In genomic region chr5:104570766-104571165, GRCm38 (mm10) we compare ENCODE assay signal across 7 mouse cellular contexts.
DNase-seq lines count a peak whose midpoint lies in the region; ATAC-seq and TF ChIP-seq lines count a peak whose summit lies in the region.

No protein-coding gene starts in this region.

- no peak for TF ChIP-seq CTCF in ES-Bruce4 (IDR thresholded peaks at IDR 0.05; ENCODE audit: low read depth, low read length)
- no peak for TF ChIP-seq CTCF in embryonic fibroblast, embryonic 13.5 days (IDR thresholded peaks at IDR 0.05; ENCODE audit: borderline replicate concordance, insufficient read depth, low read length)

- no peak for TF ChIP-seq POLR2A in ES-Bruce4 (IDR thresholded peaks at IDR 0.05; ENCODE audit: insufficient read depth, low read length)
- TF ChIP-seq POLR2A in embryonic fibroblast, embryonic 13.5 days (IDR thresholded peaks at IDR 0.05; ENCODE audit: low read depth, low read length) = no peak

- H3K27me3 ChIP-seq in ES-Bruce4 (ENCODE audit: control insufficient read depth, insufficient read depth, low read length, poor library complexity, severe bottlenecking) = no peaks in the 10 kb centered on the region
- H3K27me3 ChIP-seq in hindbrain, embryonic 11.5 days (ENCODE audit: control insufficient read depth, insufficient read depth, low read length) = no peaks in the 10 kb centered on the region
- H3K27me3 ChIP-seq in stomach, embryonic 15.5 days (replicated peaks) = no peaks in the 10 kb centered on the region

- ATAC-seq in hindbrain, embryonic 11.5 days (ENCODE audit: low FRiP score) = peak; percentile 28
- ATAC-seq in stomach, embryonic 15.5 days (ENCODE audit: insufficient read depth, low FRiP score, low read depth) = no peak

- H3K27ac ChIP-seq in ES-Bruce4 (ENCODE audit: insufficient read depth, low read length) = no peak overlapping the region
- H3K27ac ChIP-seq in embryonic fibroblast, embryonic 13.5 days (ENCODE audit: insufficient read depth, low read length) = peak overlapping the region; percentile 96
- no peak overlapping the region for H3K27ac ChIP-seq in hindbrain, embryonic 11.5 days (ENCODE audit: low read depth, low read length)
- no peak overlapping the region for H3K27ac ChIP-seq in stomach, embryonic 15.5 days

- peaks cover 9% of the 10 kb centered on the region for H3K36me3 ChIP-seq in ES-Bruce4 (ENCODE audit: control insufficient read depth, insufficient read depth, low read length, poor library complexity, severe bottlenecking)
- no peaks in the 10 kb centered on the region for H3K36me3 ChIP-seq in hindbrain, embryonic 11.5 days (ENCODE audit: control insufficient read depth, insufficient read depth, low read length)
- peaks cover 6% of the 10 kb centered on the region; the same call in 1 of the 2 replicates for H3K36me3 ChIP-seq in stomach, embryonic 15.5 days

- peak overlapping the region; percentile 98 for H3K9ac ChIP-seq in ES-Bruce4 (ENCODE audit: low read depth, poor library complexity, severe bottlenecking)
- 0 out of 2 replicates have a peak overlapping the region, but pooled peaks have one; percentile 11 for H3K9ac ChIP-seq in hindbrain, embryonic 11.5 days (ENCODE audit: low read depth, low read length)
- no peak overlapping the region for H3K9ac ChIP-seq in stomach, embryonic 15.5 days

- H3K4me1 ChIP-seq in ES-Bruce4 (ENCODE audit: control insufficient read depth, insufficient read depth, low read length) = no peaks in the 10 kb centered on the region
- H3K4me1 ChIP-seq in embryonic fibroblast, embryonic 13.5 days (ENCODE audit: control insufficient read depth, insufficient read depth, low read length) = no peaks in the 10 kb centered on the region
- no peaks in the 10 kb centered on the region for H3K4me1 ChIP-seq in hindbrain, embryonic 11.5 days (replicated peaks; ENCODE audit: control insufficient read depth, insufficient read depth, low read length)
- H3K4me1 ChIP-seq in stomach, embryonic 15.5 days = no peaks in the 10 kb centered on the region

- peaks cover 14% of the 10 kb centered on the region; the same call in 1 of the 2 replicates for H3K9me3 ChIP-seq in ES-Bruce4 (replicated peaks; ENCODE audit: control insufficient read depth, insufficient read depth, low read length, poor library complexity, severe bottlenecking)
- no peaks in the 10 kb centered on the region for H3K9me3 ChIP-seq in hindbrain, embryonic 11.5 days (ENCODE audit: control insufficient read depth, low read length)
- H3K9me3 ChIP-seq in stomach, embryonic 15.5 days = no peaks in the 10 kb centered on the region

- DNase-seq in adrenal gland, adult (ENCODE audit: inconsistent age in 2 of 2, low spot score in 1 of 2) = peak; percentile 59 to 77
- peak; percentile 22 for DNase-seq in hindbrain, embryonic 11.5 days (ENCODE audit: low spot score)
- peak; percentile 32 to 60 for DNase-seq in layer of hippocampus, postnatal 10 days (ENCODE audit: low spot score in 2 of 2)
- peak; percentile 32 for DNase-seq in lung, postnatal 14 days

- WGBS in hindbrain, embryonic 11.5 days = 49% methylated on average over 6 of the region's 6 CpGs
- WGBS in stomach, embryonic 15.5 days = 52% methylated on average over 6 of the region's 6 CpGs

- TF ChIP-seq EP300 in ES-Bruce4 (IDR thresholded peaks at IDR 0.05; ENCODE audit: insufficient read depth, low read depth, low read length) = no peak

- peak overlapping the region; percentile 22 for H3K4me2 ChIP-seq in hindbrain, embryonic 11.5 days (replicated peaks; ENCODE audit: low read depth, low read length)
- peak overlapping the region; percentile 36; the same call in 1 of the 2 replicates for H3K4me2 ChIP-seq in stomach, embryonic 15.5 days

- H3K4me3 ChIP-seq in ES-Bruce4 (ENCODE audit: low read depth, low read length) = peak overlapping the region; percentile 32
- peak overlapping the region; percentile 29; the same call in 1 of the 2 replicates for H3K4me3 ChIP-seq in embryonic fibroblast, embryonic 13.5 days (ENCODE audit: insufficient read depth, low read length)
- peak overlapping the region; percentile 53; the same call in 1 of the 2 replicates for H3K4me3 ChIP-seq in hindbrain, embryonic 11.5 days (ENCODE audit: low read depth, low read length)
- peak overlapping the region; percentile 69; the same call in 1 of the 2 replicates for H3K4me3 ChIP-seq in stomach, embryonic 15.5 days (replicated peaks)
